Mouse (Mus musculus): ENCODE measurements around the gene Abhd17c. TPM values are rescaled to one million over a fixed set of nuclear protein-coding genes. Genes with fewer than 3 reads are reported as not detected.
"Not testable (repeated sequence)": the region's sequence is repeated elsewhere in the genome, so short reads cannot be mapped to it uniquely, and the experiment has no call there.

Gene Abhd17c
- polyA plus RNA-seq, 1 experiment from 2014 or later: 41.9 TPM

DNA sequence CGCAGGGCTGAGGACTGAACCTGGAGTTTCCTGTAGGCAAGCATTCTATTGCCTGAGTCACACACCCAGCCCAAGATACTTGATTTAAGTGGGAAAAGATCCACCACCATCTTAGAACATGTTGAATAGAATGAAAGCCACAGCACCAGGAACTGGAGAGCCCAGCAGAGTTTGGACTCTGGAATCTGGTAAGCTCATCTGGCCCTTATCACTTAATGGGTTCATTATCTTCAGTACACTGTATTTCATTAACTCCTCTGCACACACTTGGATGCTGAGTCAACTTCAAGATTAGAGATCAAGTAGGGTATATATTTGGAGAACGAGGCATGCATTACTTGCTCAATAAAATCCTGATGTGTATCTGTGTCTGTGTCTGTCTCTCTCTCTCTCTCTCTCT lies 27.1 kb upstream of the Abhd17c start:
- H3K4me1 ChIP-seq (replicated peaks; ENCODE audit: control insufficient read depth, insufficient read depth, low read length); H3K36me3 ChIP-seq (ENCODE audit: control insufficient read depth, insufficient read depth, low read length); H3K9me3 ChIP-seq (ENCODE audit: control insufficient read depth, low read length); H3K4me3 ChIP-seq (ENCODE audit: low read depth, low read length); H3K27me3 ChIP-seq (replicated peaks; ENCODE audit: control insufficient read depth, insufficient read depth, low read length); H3K9ac ChIP-seq (ENCODE audit: low read length); H3K4me2 ChIP-seq (ENCODE audit: low read length); DNase-seq (ENCODE audit: low spot score); H3K27ac ChIP-seq (ENCODE audit: low read depth): not testable (repeated sequence)
- 0 out of 2 replicates have a peak, but pooled peaks have one; percentile 58 for ATAC-seq (replicated peaks; ENCODE audit: low FRiP score, low TSS enrichment, low read depth)
- WGBS: 82% methylated on average over 2 of the region's 2 CpGs

DNA sequence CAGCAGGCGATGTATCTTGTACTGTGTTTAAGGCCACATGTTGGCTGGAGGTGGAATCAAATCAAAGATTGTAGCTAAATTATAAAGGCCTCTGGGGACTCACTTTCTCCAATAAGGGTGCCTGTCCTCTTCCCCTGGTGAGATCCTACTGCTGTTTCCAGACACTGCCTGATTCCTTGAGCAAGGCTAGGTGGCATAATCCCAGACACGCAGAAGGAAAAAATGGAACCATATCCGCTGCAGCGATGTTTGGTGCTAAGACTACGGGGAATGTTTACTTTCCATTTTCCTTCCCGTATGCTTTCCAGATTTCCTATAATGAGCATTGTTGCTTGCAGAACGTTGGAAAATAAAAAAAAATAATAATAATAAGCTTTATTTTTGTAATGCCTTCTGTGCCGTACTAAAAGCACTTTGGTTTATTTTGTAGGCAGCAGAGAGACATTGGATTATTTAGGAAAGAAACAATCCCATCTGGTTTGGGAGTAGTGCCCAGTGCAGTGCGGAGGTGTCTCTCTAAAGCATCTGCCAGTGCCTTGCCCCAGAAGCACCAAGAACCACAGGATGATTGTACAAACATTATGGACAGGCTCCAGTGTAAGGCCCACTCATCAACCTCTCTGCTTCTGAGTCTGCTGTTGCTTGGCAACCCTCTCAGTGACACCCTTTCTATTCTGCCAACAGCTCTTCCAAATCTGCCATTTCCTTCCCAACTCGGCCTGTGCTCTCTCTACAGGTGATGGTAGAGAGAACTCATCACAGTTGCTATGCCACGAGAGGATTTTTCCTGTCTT lies 23.2 kb upstream of the Abhd17c start:
- H3K27me3 ChIP-seq (replicated peaks; ENCODE audit: control insufficient read depth, insufficient read depth, low read length): no peaks in the 10 kb centered on the region
- WGBS: 75% methylated on average over 11 of the region's 11 CpGs
- no peaks in the 10 kb centered on the region for H3K4me1 ChIP-seq (replicated peaks; ENCODE audit: control insufficient read depth, insufficient read depth, low read length)
- DNase-seq (ENCODE audit: low spot score): no peak
- H3K27ac ChIP-seq (ENCODE audit: low read depth): no peak overlapping the region
- H3K4me2 ChIP-seq (ENCODE audit: low read length): no peak overlapping the region
- H3K9me3 ChIP-seq (ENCODE audit: control insufficient read depth, low read length): no peaks in the 10 kb centered on the region
- no peak overlapping the region for H3K4me3 ChIP-seq (ENCODE audit: low read depth, low read length)
- no peak for ATAC-seq (replicated peaks; ENCODE audit: low FRiP score, low TSS enrichment, low read depth)
- no peaks in the 10 kb centered on the region for H3K36me3 ChIP-seq (ENCODE audit: control insufficient read depth, insufficient read depth, low read length)
- no peak overlapping the region for H3K9ac ChIP-seq (ENCODE audit: low read length)

DNA sequence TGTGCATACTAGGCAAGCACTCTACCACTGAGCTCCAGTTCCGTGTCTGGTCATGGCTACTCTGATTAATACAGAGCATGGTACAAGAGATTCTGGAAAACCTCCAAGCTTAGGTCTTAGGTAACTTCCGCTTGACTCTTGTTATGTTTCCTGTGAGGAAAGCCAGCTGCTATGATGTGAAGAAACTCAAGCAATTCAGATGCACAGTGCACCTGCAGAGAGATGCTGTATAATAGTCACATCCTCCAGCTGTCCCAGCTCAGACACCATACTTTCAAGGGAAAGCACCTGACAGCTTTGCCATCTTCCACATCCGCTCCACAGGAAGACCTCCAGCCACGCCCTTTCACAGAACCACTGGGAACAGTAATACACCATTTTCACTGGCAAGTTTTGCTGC lies 21.7 kb upstream of the Abhd17c start:
- Histone ChIP-seq H3K4me3 (ENCODE audit: low read depth, low read length) (no peak overlapping the region), H3K36me3 (ENCODE audit: control insufficient read depth, insufficient read depth, low read length) (no peaks in the 10 kb centered on the region), H3K27me3 (replicated peaks; ENCODE audit: control insufficient read depth, insufficient read depth, low read length) (no peaks in the 10 kb centered on the region), H3K4me2 (ENCODE audit: low read length) (no peak overlapping the region), H3K9ac (ENCODE audit: low read length) (no peak overlapping the region), H3K4me1 (replicated peaks; ENCODE audit: control insufficient read depth, insufficient read depth, low read length) (no peaks in the 10 kb centered on the region), H3K27ac (ENCODE audit: low read depth) (no peak overlapping the region), H3K9me3 (ENCODE audit: control insufficient read depth, low read length) (no peaks in the 10 kb centered on the region)
- 56% methylated on average over 4 of the region's 4 CpGs for WGBS
- DNase-seq (ENCODE audit: low spot score) (no peak), ATAC-seq (replicated peaks; ENCODE audit: low FRiP score, low TSS enrichment, low read depth) (no peak)

DNA sequence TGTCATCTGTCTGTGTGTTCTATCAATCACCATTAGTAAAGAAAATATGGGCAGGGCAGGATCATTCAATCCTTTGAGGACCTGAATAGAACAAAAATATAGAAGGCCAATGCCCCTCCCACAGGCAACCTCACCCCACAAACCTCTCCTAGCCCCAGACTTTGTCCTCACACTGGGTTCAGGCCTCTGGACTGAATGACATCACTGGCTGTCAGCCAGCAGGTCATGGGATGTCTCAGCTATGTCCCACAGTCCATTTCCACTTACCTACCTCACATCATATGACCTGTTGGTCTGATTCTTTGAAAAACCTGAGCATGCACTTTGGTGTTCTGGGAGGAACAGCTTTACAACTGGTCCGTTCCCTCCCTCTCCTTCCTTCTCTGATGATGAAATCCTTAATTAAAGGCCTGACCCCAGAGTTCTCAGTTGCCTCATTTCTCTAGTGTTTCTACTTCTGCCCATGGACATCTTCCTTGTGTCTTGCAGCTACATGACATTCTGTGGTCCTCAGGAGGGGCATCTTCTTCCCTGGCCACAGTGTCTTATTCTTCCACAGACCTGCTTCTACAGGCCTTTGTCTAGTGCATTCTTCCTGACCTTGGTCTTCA lies 19.6 kb upstream of the Abhd17c start:
- Histone ChIP-seq H3K4me1 (replicated peaks; ENCODE audit: control insufficient read depth, insufficient read depth, low read length) (no peaks in the 10 kb centered on the region), H3K9ac (ENCODE audit: low read length) (no peak overlapping the region), H3K4me2 (ENCODE audit: low read length) (no peak overlapping the region), H3K36me3 (ENCODE audit: control insufficient read depth, insufficient read depth, low read length) (no peaks in the 10 kb centered on the region), H3K27me3 (replicated peaks; ENCODE audit: control insufficient read depth, insufficient read depth, low read length) (no peaks in the 10 kb centered on the region), H3K9me3 (ENCODE audit: control insufficient read depth, low read length) (no peaks in the 10 kb centered on the region), H3K27ac (ENCODE audit: low read depth) (no peak overlapping the region), H3K4me3 (ENCODE audit: low read depth, low read length) (no peak overlapping the region)
- 79% methylated on average over 1 of the region's 1 CpGs for WGBS
- DNase-seq (ENCODE audit: low spot score): no peak
- no peak for ATAC-seq (replicated peaks; ENCODE audit: low FRiP score, low TSS enrichment, low read depth)

DNA sequence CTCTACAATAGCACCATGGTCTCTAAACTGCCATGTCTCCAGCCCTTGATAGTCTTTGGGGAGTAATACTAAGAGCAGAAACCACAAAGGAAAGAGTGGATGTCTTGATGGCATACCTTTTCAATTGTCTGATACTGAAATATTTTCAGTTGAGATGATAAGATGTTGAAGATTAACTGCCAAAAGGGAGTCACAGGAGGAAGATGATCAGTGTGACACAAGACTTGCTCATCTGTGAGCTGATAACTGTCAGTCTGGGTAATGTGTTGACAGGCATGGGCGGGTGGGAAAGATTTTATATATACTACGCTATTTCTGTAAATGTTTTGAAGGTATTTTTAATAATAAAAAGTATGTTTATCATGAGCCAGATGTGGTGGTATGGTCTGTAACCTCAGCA lies 16.7 kb upstream of the Abhd17c start:
- Histone ChIP-seq H3K4me1 (replicated peaks; ENCODE audit: control insufficient read depth, insufficient read depth, low read length) (no peaks in the 10 kb centered on the region), H3K27me3 (replicated peaks; ENCODE audit: control insufficient read depth, insufficient read depth, low read length) (no peaks in the 10 kb centered on the region), H3K36me3 (ENCODE audit: control insufficient read depth, insufficient read depth, low read length) (no peaks in the 10 kb centered on the region), H3K4me2 (ENCODE audit: low read length) (no peak overlapping the region), H3K9me3 (ENCODE audit: control insufficient read depth, low read length) (no peaks in the 10 kb centered on the region), H3K27ac (ENCODE audit: low read depth) (no peak overlapping the region), H3K9ac (ENCODE audit: low read length) (no peak overlapping the region), H3K4me3 (ENCODE audit: low read depth, low read length) (no peak overlapping the region)
- WGBS: 80% methylated on average over 2 of the region's 2 CpGs
- no peak for ATAC-seq (replicated peaks; ENCODE audit: low FRiP score, low TSS enrichment, low read depth)
- DNase-seq (ENCODE audit: low spot score): no peak

DNA sequence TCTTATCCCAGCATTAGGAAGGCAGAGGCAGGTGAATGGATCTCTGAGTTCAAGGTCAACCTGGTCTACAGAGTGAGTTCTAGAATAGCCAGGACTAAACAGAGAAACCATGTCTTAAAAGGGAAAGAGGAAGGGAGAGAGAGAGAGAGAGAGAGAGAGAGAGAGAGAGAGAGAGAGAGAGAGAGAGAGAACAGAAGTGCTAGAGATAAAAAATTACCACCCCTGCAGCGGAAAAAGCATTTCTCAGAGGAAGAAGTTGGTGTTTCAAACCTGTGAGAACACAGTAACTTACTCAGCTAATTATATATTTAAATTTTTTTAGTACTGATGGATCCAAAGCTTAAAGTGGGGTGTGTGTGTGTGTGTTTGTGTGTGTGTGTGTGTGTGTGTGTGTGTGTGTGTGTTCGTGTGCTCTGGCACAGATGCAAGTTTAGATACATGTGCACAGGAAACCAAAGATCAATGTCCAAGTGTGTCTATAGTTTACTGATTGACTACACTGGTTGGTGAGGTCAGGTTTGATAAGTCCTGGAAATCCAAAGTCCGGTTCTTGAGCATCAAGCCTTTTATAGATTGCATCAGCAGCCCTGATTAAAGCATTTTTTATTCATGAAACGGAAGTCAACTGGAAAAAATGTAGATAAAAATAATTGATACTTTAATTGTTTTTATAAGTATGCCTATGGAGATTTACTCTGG lies 15.2 kb upstream of the Abhd17c start:
- no peaks in the 10 kb centered on the region for H3K27me3 ChIP-seq (replicated peaks; ENCODE audit: control insufficient read depth, insufficient read depth, low read length)

DNA sequence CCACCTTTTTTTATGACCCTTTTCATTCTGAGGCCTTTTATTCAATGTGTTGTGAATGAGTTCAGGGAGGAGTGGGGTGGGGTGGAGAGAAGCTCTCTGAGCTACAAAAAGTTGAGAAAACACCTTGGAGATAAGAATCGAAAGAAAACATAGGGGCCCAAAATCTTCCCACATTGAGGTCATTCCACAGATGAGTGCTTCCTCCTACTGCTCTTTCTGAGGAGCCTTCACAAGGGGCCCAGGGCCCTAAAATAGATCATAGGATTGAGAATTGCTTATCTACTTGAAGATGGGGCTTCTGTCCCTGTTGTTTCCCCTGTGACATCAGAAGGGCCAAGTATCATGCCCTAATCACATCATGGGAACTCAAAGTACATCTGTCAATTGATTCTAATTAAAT lies 14.3 kb upstream of the Abhd17c start:
- H3K27ac ChIP-seq (ENCODE audit: low read depth): no peak overlapping the region
- no peak overlapping the region for H3K4me3 ChIP-seq (ENCODE audit: low read depth, low read length)
- H3K27me3 ChIP-seq (replicated peaks; ENCODE audit: control insufficient read depth, insufficient read depth, low read length): no peaks in the 10 kb centered on the region
- 59% methylated on average over 1 of the region's 1 CpGs for WGBS
- H3K9me3 ChIP-seq (ENCODE audit: control insufficient read depth, low read length): no peaks in the 10 kb centered on the region
- no peak overlapping the region for H3K4me2 ChIP-seq (ENCODE audit: low read length)
- ATAC-seq (replicated peaks; ENCODE audit: low FRiP score, low TSS enrichment, low read depth) (no peak), DNase-seq (ENCODE audit: low spot score) (no peak)
- no peaks in the 10 kb centered on the region for H3K4me1 ChIP-seq (replicated peaks; ENCODE audit: control insufficient read depth, insufficient read depth, low read length)
- no peaks in the 10 kb centered on the region for H3K36me3 ChIP-seq (ENCODE audit: control insufficient read depth, insufficient read depth, low read length)
- H3K9ac ChIP-seq (ENCODE audit: low read length): no peak overlapping the region

More for the DNA sequence above, 15.2 kb upstream of the Abhd17c start:
- Histone ChIP-seq H3K9ac (ENCODE audit: low read length) (no peak overlapping the region), H3K4me1 (replicated peaks; ENCODE audit: control insufficient read depth, insufficient read depth, low read length) (no peaks in the 10 kb centered on the region), H3K4me3 (ENCODE audit: low read depth, low read length) (no peak overlapping the region), H3K9me3 (ENCODE audit: control insufficient read depth, low read length) (no peaks in the 10 kb centered on the region), H3K4me2 (ENCODE audit: low read length) (no peak overlapping the region), H3K27ac (ENCODE audit: low read depth) (no peak overlapping the region), H3K36me3 (ENCODE audit: control insufficient read depth, insufficient read depth, low read length) (no peaks in the 10 kb centered on the region)
- no peak for DNase-seq (ENCODE audit: low spot score)
- WGBS: 81% methylated on average over 4 of the region's 4 CpGs
- no peak for ATAC-seq (replicated peaks; ENCODE audit: low FRiP score, low TSS enrichment, low read depth)

DNA sequence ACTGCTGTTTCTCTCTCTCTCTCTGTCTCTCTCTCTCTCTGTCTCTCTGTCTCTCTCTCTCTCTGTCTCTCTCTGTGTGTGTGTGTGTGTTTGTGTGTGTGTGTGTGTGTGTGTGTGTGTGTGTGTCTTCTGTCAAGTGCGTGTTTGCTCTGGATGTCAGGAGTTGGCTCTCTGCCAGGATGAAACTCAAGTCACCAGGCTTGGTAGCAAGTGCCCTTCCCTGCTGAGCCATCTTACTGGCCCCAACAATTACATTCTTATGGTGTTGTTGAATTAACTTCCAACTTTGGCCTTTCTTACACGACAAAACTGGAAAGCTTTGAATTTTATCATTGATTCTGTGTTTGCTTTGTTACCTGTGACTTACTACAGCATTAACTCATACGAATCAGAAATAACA lies 13.6 kb upstream of the Abhd17c start:
- no peaks in the 10 kb centered on the region for H3K4me1 ChIP-seq (replicated peaks; ENCODE audit: control insufficient read depth, insufficient read depth, low read length)
- no peak overlapping the region for H3K9ac ChIP-seq (ENCODE audit: low read length)
- no peaks in the 10 kb centered on the region for H3K36me3 ChIP-seq (ENCODE audit: control insufficient read depth, insufficient read depth, low read length)
- H3K4me2 ChIP-seq (ENCODE audit: low read length): no peak overlapping the region
- no peak overlapping the region for H3K4me3 ChIP-seq (ENCODE audit: low read depth, low read length)
- DNase-seq (ENCODE audit: low spot score) (no peak), ATAC-seq (replicated peaks; ENCODE audit: low FRiP score, low TSS enrichment, low read depth) (no peak)
- H3K9me3 ChIP-seq (ENCODE audit: control insufficient read depth, low read length): no peaks in the 10 kb centered on the region
- no peak overlapping the region for H3K27ac ChIP-seq (ENCODE audit: low read depth)
- H3K27me3 ChIP-seq (replicated peaks; ENCODE audit: control insufficient read depth, insufficient read depth, low read length): no peaks in the 10 kb centered on the region
- WGBS: 57% methylated on average over 3 of the region's 3 CpGs

Measured in intestine, embryonic 14.5 days (tissue).